ENCODE assay signal across 22 mouse cellular contexts in genomic region chr3:144058106-144058505, GRCm38 (mm10).
DNase-seq lines count a peak whose midpoint lies in the region; ATAC-seq and TF ChIP-seq lines count a peak whose summit lies in the region.
"Had no signal": no experiment of that assay in that cellular context is flagged by ENCODE, and none has a peak within 500 bp of the region (broad histone marks: within the 10 kb centered on the region; RNA-seq: fewer than 3 reads in every experiment).

No protein-coding gene starts in this region.

- H3K4me3 ChIP-seq in heart, embryonic 13.5 days: no peak overlapping the region
- no peak overlapping the region for H3K4me3 ChIP-seq in heart, postnatal 0 days (ENCODE audit: low read depth, low read length)
- no peak overlapping the region for H3K4me3 ChIP-seq in heart, embryonic 11.5 days (ENCODE audit: low read depth, low read length)
- H3K4me3 ChIP-seq in midbrain, embryonic 11.5 days (ENCODE audit: low read depth, low read length): no peak overlapping the region
- no peak overlapping the region for H3K4me3 ChIP-seq in midbrain, embryonic 13.5 days (replicated peaks)
- H3K4me3 ChIP-seq in embryonic fibroblast, embryonic 13.5 days (ENCODE audit: insufficient read depth, low read length): no peak overlapping the region
- H3K4me3 ChIP-seq: embryonic facial prominence, embryonic 13.5 days; erythroblast, embryonic 14.5 days; forebrain, embryonic 10.5 days; heart, adult 2 months; hindbrain, embryonic 13.5 days; intestine, embryonic 15.5 days had no signal

- TF ChIP-seq POLR2A in embryonic fibroblast, embryonic 13.5 days (IDR thresholded peaks at IDR 0.05; ENCODE audit: low read depth, low read length): no peak

- TF ChIP-seq EP300 in heart, postnatal 0 days (IDR thresholded peaks at IDR 0.05; ENCODE audit: low read depth): no peak

- no peak overlapping the region for H3K4me2 ChIP-seq in heart, embryonic 13.5 days
- no peak overlapping the region for H3K4me2 ChIP-seq in heart, postnatal 0 days (ENCODE audit: low read depth, low read length)
- no peak overlapping the region for H3K4me2 ChIP-seq in heart, embryonic 11.5 days
- no peak overlapping the region for H3K4me2 ChIP-seq in midbrain, embryonic 11.5 days
- no peak overlapping the region for H3K4me2 ChIP-seq in midbrain, embryonic 13.5 days (replicated peaks)
- H3K4me2 ChIP-seq: embryonic facial prominence, embryonic 13.5 days; hindbrain, embryonic 13.5 days; intestine, embryonic 15.5 days had no signal

- 0 out of 2 replicates have a peak overlapping the region, but pooled peaks have one; percentile 20 for H3K27ac ChIP-seq in heart, embryonic 13.5 days (replicated peaks)
- no peak overlapping the region for H3K27ac ChIP-seq in heart, postnatal 0 days (ENCODE audit: low read depth)
- H3K27ac ChIP-seq in heart, embryonic 11.5 days (ENCODE audit: low read depth, low read length): no peak overlapping the region
- H3K27ac ChIP-seq in midbrain, embryonic 11.5 days (ENCODE audit: low read depth, low read length): no peak overlapping the region
- H3K27ac ChIP-seq in midbrain, embryonic 13.5 days: no peak overlapping the region
- H3K27ac ChIP-seq in embryonic fibroblast, embryonic 13.5 days (ENCODE audit: insufficient read depth, low read length): peak overlapping the region; percentile 73; the same call in 1 of the 2 replicates
- H3K27ac ChIP-seq: embryonic facial prominence, embryonic 13.5 days; forebrain, embryonic 10.5 days; heart, adult 2 months; hindbrain, embryonic 13.5 days; intestine, embryonic 15.5 days had no signal

- no peak overlapping the region for H3K9ac ChIP-seq in heart, embryonic 13.5 days
- no peak overlapping the region for H3K9ac ChIP-seq in heart, postnatal 0 days (replicated peaks; ENCODE audit: low read depth, low read length)
- H3K9ac ChIP-seq in heart, embryonic 11.5 days (ENCODE audit: low read depth, low read length): no peak overlapping the region
- H3K9ac ChIP-seq in midbrain, embryonic 11.5 days (ENCODE audit: low read length): no peak overlapping the region
- no peak overlapping the region for H3K9ac ChIP-seq in midbrain, embryonic 13.5 days (replicated peaks)
- H3K9ac ChIP-seq: embryonic facial prominence, embryonic 13.5 days; hindbrain, embryonic 13.5 days; intestine, embryonic 15.5 days had no signal

- ATAC-seq in heart, embryonic 13.5 days (ENCODE audit: extremely low read depth, insufficient number of reproducible peaks, low FRiP score, low TSS enrichment): no peak; the same call in 1 of the 2 replicates
- ATAC-seq in heart, postnatal 0 days (ENCODE audit: insufficient read depth, low read depth): peak; percentile 71; the same call in 1 of the 2 replicates
- no peak for ATAC-seq in heart, embryonic 11.5 days (replicated peaks; ENCODE audit: insufficient number of reproducible peaks, low FRiP score, low TSS enrichment)
- no peak for ATAC-seq in midbrain, embryonic 11.5 days (ENCODE audit: low FRiP score)
- ATAC-seq in midbrain, embryonic 13.5 days: no peak
- ATAC-seq: activated CD4-positive, CD25-positive, alpha-beta regulatory T cell, adult 4 months; forebrain, embryonic 14.5 days; intestine, embryonic 15.5 days had no signal

- H3K4me1 ChIP-seq in heart, embryonic 13.5 days: peaks cover 11% of the 10 kb centered on the region
- no peaks in the 10 kb centered on the region for H3K4me1 ChIP-seq in heart, postnatal 0 days (ENCODE audit: control insufficient read depth, insufficient read depth)
- no peaks in the 10 kb centered on the region for H3K4me1 ChIP-seq in heart, embryonic 11.5 days (ENCODE audit: control insufficient read depth, insufficient read depth, low read length)
- no peaks in the 10 kb centered on the region for H3K4me1 ChIP-seq in midbrain, embryonic 11.5 days (ENCODE audit: control insufficient read depth, insufficient read depth, low read length)
- no peaks in the 10 kb centered on the region for H3K4me1 ChIP-seq in midbrain, embryonic 13.5 days (replicated peaks)
- H3K4me1 ChIP-seq in embryonic fibroblast, embryonic 13.5 days (ENCODE audit: control insufficient read depth, insufficient read depth, low read length): peaks cover 12% of the 10 kb centered on the region
- H3K4me1 ChIP-seq: embryonic facial prominence, embryonic 13.5 days; forebrain, embryonic 10.5 days; hindbrain, embryonic 13.5 days; intestine, embryonic 15.5 days had no signal

- WGBS in heart, embryonic 13.5 days: 33% methylated on average over 4 of the region's 4 CpGs
- 12% methylated on average over 4 of the region's 4 CpGs for WGBS in heart, postnatal 0 days
- 49% methylated on average over 4 of the region's 4 CpGs for WGBS in heart, embryonic 11.5 days (ENCODE audit: insufficient replicate concordance)
- WGBS in midbrain, embryonic 11.5 days: 82% methylated on average over 4 of the region's 4 CpGs
- WGBS in midbrain, embryonic 13.5 days: 75% methylated on average over 4 of the region's 4 CpGs

- no peak for TF ChIP-seq CTCF in heart, postnatal 0 days (IDR thresholded peaks at IDR 0.05; ENCODE audit: low read depth)
- no peak for TF ChIP-seq CTCF in embryonic fibroblast, embryonic 13.5 days (IDR thresholded peaks at IDR 0.05; ENCODE audit: borderline replicate concordance, insufficient read depth, low read length)

- H3K9me3 ChIP-seq in heart, embryonic 13.5 days: no peaks in the 10 kb centered on the region
- no peaks in the 10 kb centered on the region for H3K9me3 ChIP-seq in heart, postnatal 0 days (replicated peaks; ENCODE audit: control insufficient read depth, low read length)
- H3K9me3 ChIP-seq in heart, embryonic 11.5 days (replicated peaks; ENCODE audit: control insufficient read depth, low read length): no peaks in the 10 kb centered on the region
- no peaks in the 10 kb centered on the region for H3K9me3 ChIP-seq in midbrain, embryonic 11.5 days (ENCODE audit: control insufficient read depth, low read length)
- H3K9me3 ChIP-seq in midbrain, embryonic 13.5 days: no peaks in the 10 kb centered on the region
- H3K9me3 ChIP-seq: embryonic facial prominence, embryonic 13.5 days; forebrain, embryonic 10.5 days; hindbrain, embryonic 13.5 days; intestine, embryonic 15.5 days had no signal

- DNase-seq in heart, postnatal 4 days: no peak
- DNase-seq in heart, postnatal 0 days (ENCODE audit: low spot score): peak; percentile 74
- peak; percentile 39 for DNase-seq in midbrain, embryonic 11.5 days (ENCODE audit: low spot score, missing footprints)
- DNase-seq in spleen, adult 12 weeks (ENCODE audit: low spot score): no peak
- DNase-seq: adrenal gland, postnatal 14 days; cerebellum, adult 11-12 months; cerebellum, adult 9-10 months; cerebellum, postnatal 25 days; gastrocnemius, postnatal 14 days; heart, adult 2 months; kidney, adult 18-20 months had no signal

- no peaks in the 10 kb centered on the region for H3K36me3 ChIP-seq in heart, embryonic 13.5 days
- H3K36me3 ChIP-seq in heart, postnatal 0 days (replicated peaks; ENCODE audit: control insufficient read depth, insufficient read depth, low read length): no peaks in the 10 kb centered on the region
- H3K36me3 ChIP-seq in heart, embryonic 11.5 days (ENCODE audit: control insufficient read depth, insufficient read depth, low read length): no peaks in the 10 kb centered on the region
- H3K36me3 ChIP-seq in midbrain, embryonic 11.5 days (ENCODE audit: control insufficient read depth, insufficient read depth, low read length): no peaks in the 10 kb centered on the region
- no peaks in the 10 kb centered on the region for H3K36me3 ChIP-seq in midbrain, embryonic 13.5 days
- H3K36me3 ChIP-seq: embryonic facial prominence, embryonic 13.5 days; forebrain, embryonic 10.5 days; hindbrain, embryonic 13.5 days; intestine, embryonic 15.5 days had no signal

- H3K27me3 ChIP-seq in heart, embryonic 13.5 days (replicated peaks): no peaks in the 10 kb centered on the region
- no peaks in the 10 kb centered on the region for H3K27me3 ChIP-seq in heart, postnatal 0 days (ENCODE audit: control insufficient read depth, insufficient read depth, low read length)
- no peaks in the 10 kb centered on the region for H3K27me3 ChIP-seq in heart, embryonic 11.5 days (ENCODE audit: control insufficient read depth, insufficient read depth, low read length)
- H3K27me3 ChIP-seq in midbrain, embryonic 11.5 days (ENCODE audit: control insufficient read depth, insufficient read depth, low read length): no peaks in the 10 kb centered on the region
- H3K27me3 ChIP-seq in midbrain, embryonic 13.5 days: no peaks in the 10 kb centered on the region
- H3K27me3 ChIP-seq: embryonic facial prominence, embryonic 13.5 days; hindbrain, embryonic 13.5 days; intestine, embryonic 15.5 days had no signal

Comparison
In these comparisons a context has a peak if more than half of its experiments do, and no peak if none do; other contexts are left out.
1. H3K27ac ChIP-seq: peak in heart, embryonic 13.5 days (single experiment) and embryonic fibroblast, embryonic 13.5 days (single experiment); none in heart, postnatal 0 days (single experiment), heart, embryonic 11.5 days (single experiment), midbrain, embryonic 11.5 days (single experiment) and midbrain, embryonic 13.5 days (single experiment).
2. DNase-seq: peak in heart, postnatal 0 days (single experiment) and midbrain, embryonic 11.5 days (single experiment); none in heart, postnatal 4 days (single experiment) and spleen, adult 12 weeks (single experiment).